Mouse (Mus musculus): ENCODE data around the gene St8sia1.

DNA sequence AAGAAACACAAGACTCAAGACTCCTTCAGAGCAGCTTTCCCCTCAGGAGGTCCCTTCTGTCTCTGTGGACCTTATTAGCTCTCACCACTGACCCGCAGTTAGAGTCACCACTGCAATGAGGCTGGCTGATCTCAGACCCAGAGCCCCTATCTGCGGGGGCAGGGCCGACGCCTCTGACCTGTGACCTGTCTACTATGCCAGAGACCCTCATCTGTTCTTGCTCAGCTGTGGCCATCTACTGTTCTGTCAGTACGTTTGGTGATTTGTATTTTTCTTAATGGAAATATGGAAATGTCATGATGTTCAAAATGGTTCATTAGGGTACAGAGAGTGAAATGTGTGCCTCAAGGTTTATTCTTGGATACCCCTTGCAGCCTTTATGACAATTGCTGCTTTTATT, 114.9 kb downstream of the St8sia1 start:
- TF ChIP-seq TBP (IDR thresholded peaks at IDR 0.05; ENCODE audit: low read depth, low read length) = no peak
- no peak for TF ChIP-seq POLR2A (IDR thresholded peaks at IDR 0.05; ENCODE audit: control insufficient read depth in 1 of 2, insufficient read depth in 1 of 2, low read depth in 1 of 2, low read length in 2 of 2, poor library complexity in 1 of 2)
